Mouse (Mus musculus) splenic B cell, adult 2 months (primary cell): ENCODE data around the gene Rap2a.

Experiments used
- DNase-seq: peaks from one replicate; pipeline ENCODE4 v3.0.0-alpha.2; 2011; ENCODE audit warnings: low read depth, low spot score
- H3K27me3 ChIP-seq: 2 replicates; pipeline ENCODE4 v1.6.1; 2012; ENCODE audit warnings: mild to moderate bottlenecking, low read length, moderate library complexity, mixed read lengths; ENCODE audit not compliant: control insufficient read depth, poor library complexity, insufficient read depth, severe bottlenecking
- H3K36me3 ChIP-seq: 2 replicates; pipeline ENCODE4 v1.6.1; 2012; ENCODE audit warnings: mild to moderate bottlenecking, low read length, moderate library complexity, mixed read lengths; ENCODE audit not compliant: control insufficient read depth, poor library complexity, insufficient read depth, severe bottlenecking

Gene Rap2a

GRCm38 (mm10) chr14:120542445-120542844, 64.2 kb downstream of the Rap2a start:
- no peaks in the 10 kb centered on the region for H3K27me3 ChIP-seq
- DNase-seq = no peak
- no peaks in the 10 kb centered on the region for H3K36me3 ChIP-seq

DNA sequence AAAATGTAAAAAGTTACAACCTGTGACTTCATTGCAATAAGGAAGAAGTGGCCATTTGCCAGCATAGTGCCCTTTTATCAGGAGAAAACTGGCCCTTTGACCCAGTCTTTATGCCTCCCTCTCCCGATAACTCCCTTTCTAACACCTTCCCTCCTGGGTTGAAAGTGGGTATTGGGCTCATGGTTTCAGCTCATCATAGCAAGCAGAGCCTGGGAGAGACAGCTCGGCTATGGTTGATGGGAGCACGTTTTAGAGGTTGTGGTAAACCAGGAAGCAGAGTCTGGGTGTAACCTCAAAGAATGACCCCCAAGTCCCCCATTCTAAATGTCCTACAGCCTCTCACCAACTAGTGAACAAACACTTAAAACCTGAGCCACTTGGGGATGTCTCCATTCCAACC, 64.7 kb downstream of the Rap2a start:
- DNase-seq = no peak
- H3K27me3 ChIP-seq = no peaks in the 10 kb centered on the region
- no peaks in the 10 kb centered on the region for H3K36me3 ChIP-seq

DNA sequence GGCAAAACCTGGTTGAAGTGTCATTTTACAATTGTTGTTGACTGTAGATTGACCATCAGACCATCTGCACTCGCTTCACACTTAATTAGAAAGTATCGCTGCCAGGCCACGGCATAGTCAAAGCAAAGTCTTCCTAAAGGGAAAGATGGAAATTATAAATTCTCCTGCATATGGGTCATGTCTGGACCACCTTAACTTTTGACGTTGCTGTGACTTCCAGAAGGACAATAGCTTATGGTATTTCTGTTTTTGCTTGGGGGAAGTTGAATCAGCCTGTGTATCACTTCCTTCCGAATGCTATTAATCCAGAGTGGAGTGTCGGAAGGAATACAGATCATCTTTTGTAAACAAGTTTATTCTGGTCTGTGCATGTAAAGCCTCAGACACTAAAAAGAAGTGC, 65.6 kb downstream of the Rap2a start:
- no peaks in the 10 kb centered on the region for H3K27me3 ChIP-seq
- DNase-seq = no peak
- no peaks in the 10 kb centered on the region for H3K36me3 ChIP-seq

- DNase-seq = no peak
- no peaks in the 10 kb centered on the region for H3K27me3 ChIP-seq
- H3K36me3 ChIP-seq = no peaks in the 10 kb centered on the region
Measured at GRCm38 (mm10) chr14:120544495-120544894, 66.3 kb downstream of the Rap2a start.

- no peak for DNase-seq
- no peaks in the 10 kb centered on the region for H3K27me3 ChIP-seq
Measured at GRCm38 (mm10) chr14:120544946-120545345, 66.7 kb downstream of the Rap2a start.

More at GRCm38 (mm10) chr14:120544946-120545345, 66.7 kb downstream of the Rap2a start:
- H3K36me3 ChIP-seq = no peaks in the 10 kb centered on the region
